Mouse (Mus musculus): ENCODE data around the gene Tyk2. TPM values are rescaled to one million over a fixed set of nuclear protein-coding genes. Genes with fewer than 3 reads are reported as not detected.

Tyk2 gene
- polyA plus RNA-seq, 1 experiment, result 17.8 TPM

DNA sequence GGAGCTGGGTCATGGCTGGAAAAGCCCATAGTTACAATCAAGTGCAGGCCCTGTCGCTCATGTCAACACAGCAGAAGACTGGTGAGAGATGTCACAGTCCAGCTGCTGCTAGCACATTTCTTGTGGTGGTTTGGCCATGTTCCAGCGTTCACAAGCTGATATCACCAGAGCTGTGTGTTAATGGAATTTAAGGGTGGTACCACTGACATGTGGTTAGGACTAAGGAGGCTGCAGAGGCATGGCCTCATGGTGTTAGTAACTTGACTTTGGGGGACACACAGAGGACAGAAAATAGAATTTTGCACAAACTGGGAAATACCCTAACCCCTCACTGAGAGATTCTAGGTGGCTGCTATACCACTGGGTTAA is 4.8 kb downstream of the Tyk2 start:
- Histone ChIP-seq H3K36me3 (ENCODE audit: control insufficient read depth, insufficient read depth, low read length, poor library complexity, severe bottlenecking) (no peaks in the 10 kb centered on the region), H3K9ac (ENCODE audit: low read depth, poor library complexity, severe bottlenecking) (no peak overlapping the region), H3K27me3 (ENCODE audit: control insufficient read depth, insufficient read depth, low read length, poor library complexity, severe bottlenecking) (no peaks in the 10 kb centered on the region), H3K27ac (ENCODE audit: insufficient read depth, low read length) (no peak overlapping the region), H3K4me1 (ENCODE audit: control insufficient read depth, insufficient read depth, low read length) (no peaks in the 10 kb centered on the region), H3K9me3 (replicated peaks; ENCODE audit: control insufficient read depth, insufficient read depth, low read length, poor library complexity, severe bottlenecking) (no peaks in the 10 kb centered on the region), H3K4me3 (ENCODE audit: low read depth, low read length) (no peak overlapping the region)
- TF ChIP-seq EP300 (IDR thresholded peaks at IDR 0.05; ENCODE audit: insufficient read depth, low read depth, low read length), result no peak
- TF ChIP-seq POLR2A (IDR thresholded peaks at IDR 0.05; ENCODE audit: insufficient read depth, low read length), result no peak
- no peak for TF ChIP-seq CTCF (IDR thresholded peaks at IDR 0.05; ENCODE audit: low read depth, low read length)

DNA sequence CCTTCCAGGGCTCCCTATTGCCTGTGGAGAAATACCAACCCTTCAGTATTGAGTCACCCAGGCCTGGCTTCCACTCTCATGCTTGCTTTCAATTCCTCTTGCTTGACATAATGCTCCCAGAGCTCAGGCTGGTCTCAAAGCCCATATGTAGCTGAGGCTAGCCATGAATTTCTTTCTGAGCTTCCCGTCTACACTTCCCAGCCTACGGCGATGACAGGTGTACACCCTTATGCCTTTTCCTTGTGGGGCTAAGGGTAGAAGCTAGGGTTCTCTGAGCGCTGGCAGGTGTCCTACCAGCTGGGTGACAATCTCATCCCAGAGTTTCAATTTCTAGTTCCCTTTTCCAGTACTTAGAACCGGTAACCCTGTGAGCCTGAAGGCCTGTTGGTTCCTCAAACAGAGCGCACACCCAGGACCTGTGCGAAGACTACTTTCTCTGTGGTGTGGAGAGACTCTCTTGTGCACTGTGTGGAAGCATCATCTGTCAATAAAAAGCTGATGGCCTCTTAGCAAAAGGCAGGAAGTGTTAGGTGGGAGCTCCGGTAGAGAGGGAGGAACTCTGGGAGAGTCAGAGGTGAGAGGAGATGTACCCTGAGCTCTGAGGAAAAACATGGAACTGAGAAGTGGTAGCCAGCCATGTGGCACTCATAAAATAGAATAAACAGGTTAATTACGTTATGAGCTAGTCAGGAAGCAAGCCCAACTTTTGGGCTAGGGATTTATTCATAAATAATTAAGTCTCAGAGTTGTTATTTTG is 5.4 kb downstream of the Tyk2 start:
- Histone ChIP-seq H3K4me1 (ENCODE audit: control insufficient read depth, insufficient read depth, low read length) (no peaks in the 10 kb centered on the region), H3K27ac (ENCODE audit: insufficient read depth, low read length) (no peak overlapping the region), H3K4me3 (ENCODE audit: low read depth, low read length) (no peak overlapping the region), H3K9me3 (replicated peaks; ENCODE audit: control insufficient read depth, insufficient read depth, low read length, poor library complexity, severe bottlenecking) (no peaks in the 10 kb centered on the region), H3K27me3 (ENCODE audit: control insufficient read depth, insufficient read depth, low read length, poor library complexity, severe bottlenecking) (no peaks in the 10 kb centered on the region), H3K9ac (ENCODE audit: low read depth, poor library complexity, severe bottlenecking) (no peak overlapping the region), H3K36me3 (ENCODE audit: control insufficient read depth, insufficient read depth, low read length, poor library complexity, severe bottlenecking) (no peaks in the 10 kb centered on the region)
- no peak for TF ChIP-seq POLR2A (IDR thresholded peaks at IDR 0.05; ENCODE audit: insufficient read depth, low read length)
- no peak for TF ChIP-seq CTCF (IDR thresholded peaks at IDR 0.05; ENCODE audit: low read depth, low read length)
- no peak for TF ChIP-seq EP300 (IDR thresholded peaks at IDR 0.05; ENCODE audit: insufficient read depth, low read depth, low read length)

DNA sequence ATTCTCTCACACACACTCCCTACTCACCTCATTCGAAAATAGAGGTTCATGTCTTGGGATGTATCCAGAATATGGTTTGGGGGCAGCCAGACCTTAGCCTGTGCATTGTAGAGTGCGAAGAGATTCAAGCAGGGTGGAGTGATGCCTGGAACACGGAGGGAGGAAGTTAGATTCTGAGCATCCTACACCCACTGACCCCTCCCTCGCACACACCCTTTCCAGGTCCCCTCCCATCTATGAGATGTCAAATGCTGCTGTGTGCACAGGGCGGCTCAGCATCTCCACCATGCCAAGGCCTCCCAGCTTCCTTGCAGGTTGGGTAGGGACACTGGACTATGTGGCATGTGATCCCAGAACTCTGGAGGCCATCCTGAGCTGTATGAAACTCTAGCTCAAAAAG is 6.2 kb downstream of the Tyk2 start:
- H3K4me1 ChIP-seq (ENCODE audit: control insufficient read depth, insufficient read depth, low read length), result no peaks in the 10 kb centered on the region

DNA sequence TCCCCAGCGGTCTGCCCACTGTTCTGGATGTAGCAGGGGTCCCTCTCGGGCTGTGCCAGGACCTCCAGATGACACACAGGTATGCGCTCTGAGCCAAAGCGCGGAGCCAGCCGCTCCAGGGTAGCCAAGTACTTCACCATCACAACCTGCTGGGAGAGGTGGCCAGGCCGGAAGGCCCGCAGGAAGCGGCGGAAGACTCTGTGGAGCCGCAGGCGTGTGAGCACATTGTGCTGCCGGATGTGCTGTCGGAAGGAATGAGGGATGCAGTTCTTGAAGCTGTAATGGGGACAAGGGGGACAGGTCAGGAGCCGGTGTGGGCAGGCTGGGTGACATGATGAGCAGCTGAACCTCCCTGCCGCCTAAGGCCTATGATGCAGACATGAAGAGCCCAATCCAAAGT is 9.6 kb downstream of the Tyk2 start:
- H3K4me3 ChIP-seq (ENCODE audit: low read depth, low read length), result peak overlapping the region; percentile 49
- no peak for TF ChIP-seq CTCF (IDR thresholded peaks at IDR 0.05; ENCODE audit: low read depth, low read length)
- no peak for TF ChIP-seq POLR2A (IDR thresholded peaks at IDR 0.05; ENCODE audit: insufficient read depth, low read length)
- no peak for TF ChIP-seq EP300 (IDR thresholded peaks at IDR 0.05; ENCODE audit: insufficient read depth, low read depth, low read length)
- no peaks in the 10 kb centered on the region for H3K4me1 ChIP-seq (ENCODE audit: control insufficient read depth, insufficient read depth, low read length)
- H3K9ac ChIP-seq (ENCODE audit: low read depth, poor library complexity, severe bottlenecking), result peak overlapping the region; percentile 44
- no peaks in the 10 kb centered on the region for H3K27me3 ChIP-seq (ENCODE audit: control insufficient read depth, insufficient read depth, low read length, poor library complexity, severe bottlenecking)
- H3K9me3 ChIP-seq (replicated peaks; ENCODE audit: control insufficient read depth, insufficient read depth, low read length, poor library complexity, severe bottlenecking), result no peaks in the 10 kb centered on the region
- H3K27ac ChIP-seq (ENCODE audit: insufficient read depth, low read length), result no peak overlapping the region
- H3K36me3 ChIP-seq (ENCODE audit: control insufficient read depth, insufficient read depth, low read length, poor library complexity, severe bottlenecking), result no peaks in the 10 kb centered on the region

More for the DNA sequence above, 6.2 kb downstream of the Tyk2 start:
- Histone ChIP-seq H3K9me3 (replicated peaks; ENCODE audit: control insufficient read depth, insufficient read depth, low read length, poor library complexity, severe bottlenecking) (no peaks in the 10 kb centered on the region), H3K4me3 (ENCODE audit: low read depth, low read length) (no peak overlapping the region), H3K27me3 (ENCODE audit: control insufficient read depth, insufficient read depth, low read length, poor library complexity, severe bottlenecking) (no peaks in the 10 kb centered on the region), H3K9ac (ENCODE audit: low read depth, poor library complexity, severe bottlenecking) (no peak overlapping the region), H3K36me3 (ENCODE audit: control insufficient read depth, insufficient read depth, low read length, poor library complexity, severe bottlenecking) (no peaks in the 10 kb centered on the region), H3K27ac (ENCODE audit: insufficient read depth, low read length) (no peak overlapping the region)
- TF ChIP-seq POLR2A (IDR thresholded peaks at IDR 0.05; ENCODE audit: insufficient read depth, low read length) (no peak), EP300 (IDR thresholded peaks at IDR 0.05; ENCODE audit: insufficient read depth, low read depth, low read length) (no peak), CTCF (IDR thresholded peaks at IDR 0.05; ENCODE audit: low read depth, low read length) (no peak)

DNA sequence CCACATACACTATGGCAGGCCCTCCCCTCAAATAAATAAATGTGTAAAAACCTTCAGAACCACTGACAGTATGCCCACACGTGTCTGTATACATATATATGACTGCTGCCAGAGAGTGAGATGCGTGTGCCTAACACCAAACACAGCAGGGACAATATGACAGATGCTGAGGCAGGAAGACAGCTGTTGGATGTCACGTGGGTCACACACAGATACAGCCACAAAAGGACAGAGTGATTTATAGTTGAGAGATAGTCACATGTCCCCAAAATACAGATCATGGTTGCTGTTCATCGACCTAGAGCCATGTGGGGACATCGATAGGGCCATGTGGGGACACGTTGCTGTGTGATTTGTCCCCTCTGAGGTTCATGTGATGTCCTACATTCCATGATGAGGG is 14.0 kb downstream of the Tyk2 start:
- no peaks in the 10 kb centered on the region for H3K4me1 ChIP-seq (ENCODE audit: control insufficient read depth, insufficient read depth, low read length)
- no peak for TF ChIP-seq CTCF (IDR thresholded peaks at IDR 0.05; ENCODE audit: low read depth, low read length)
- TF ChIP-seq EP300 (IDR thresholded peaks at IDR 0.05; ENCODE audit: insufficient read depth, low read depth, low read length), result no peak
- TF ChIP-seq POLR2A (IDR thresholded peaks at IDR 0.05; ENCODE audit: insufficient read depth, low read length), result no peak
- no peaks in the 10 kb centered on the region for H3K36me3 ChIP-seq (ENCODE audit: control insufficient read depth, insufficient read depth, low read length, poor library complexity, severe bottlenecking)
- H3K9ac ChIP-seq (ENCODE audit: low read depth, poor library complexity, severe bottlenecking), result no peak overlapping the region
- no peak overlapping the region for H3K4me3 ChIP-seq (ENCODE audit: low read depth, low read length)
- no peaks in the 10 kb centered on the region for H3K9me3 ChIP-seq (replicated peaks; ENCODE audit: control insufficient read depth, insufficient read depth, low read length, poor library complexity, severe bottlenecking)
- no peaks in the 10 kb centered on the region for H3K27me3 ChIP-seq (ENCODE audit: control insufficient read depth, insufficient read depth, low read length, poor library complexity, severe bottlenecking)
- H3K27ac ChIP-seq (ENCODE audit: insufficient read depth, low read length), result no peak overlapping the region

DNA sequence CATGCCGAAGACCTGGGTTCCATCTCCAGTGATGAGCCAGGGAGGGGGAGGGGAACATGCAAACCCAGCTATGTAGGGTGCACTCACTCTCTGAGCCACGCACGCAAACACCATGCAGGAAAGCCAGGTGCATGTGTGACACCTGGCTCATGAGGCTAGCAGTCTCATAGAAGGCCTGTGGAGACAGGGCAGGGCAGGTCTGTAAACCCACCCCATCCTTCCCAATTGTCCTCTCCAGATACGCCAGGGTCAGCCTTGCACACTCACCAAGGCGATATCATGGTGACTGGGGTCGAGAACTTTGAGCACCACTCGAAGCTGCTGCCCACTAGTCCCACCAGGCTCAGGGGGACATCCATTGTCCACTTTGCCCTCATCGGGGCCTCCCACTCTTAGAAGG is 15.9 kb downstream of the Tyk2 start:
- H3K27me3 ChIP-seq (ENCODE audit: control insufficient read depth, insufficient read depth, low read length, poor library complexity, severe bottlenecking), result no peaks in the 10 kb centered on the region
- no peaks in the 10 kb centered on the region for H3K36me3 ChIP-seq (ENCODE audit: control insufficient read depth, insufficient read depth, low read length, poor library complexity, severe bottlenecking)
- TF ChIP-seq POLR2A (IDR thresholded peaks at IDR 0.05; ENCODE audit: insufficient read depth, low read length) (no peak), CTCF (IDR thresholded peaks at IDR 0.05; ENCODE audit: low read depth, low read length) (no peak)
- no peaks in the 10 kb centered on the region for H3K9me3 ChIP-seq (replicated peaks; ENCODE audit: control insufficient read depth, insufficient read depth, low read length, poor library complexity, severe bottlenecking)
- H3K9ac ChIP-seq (ENCODE audit: low read depth, poor library complexity, severe bottlenecking), result no peak overlapping the region
- H3K4me3 ChIP-seq (ENCODE audit: low read depth, low read length), result no peak overlapping the region
- no peaks in the 10 kb centered on the region for H3K4me1 ChIP-seq (ENCODE audit: control insufficient read depth, insufficient read depth, low read length)
- H3K27ac ChIP-seq (ENCODE audit: insufficient read depth, low read length), result no peak overlapping the region

All from ES-Bruce4 (cell line).